Mouse (Mus musculus): ENCODE results near the gene Mylk. TPM values are rescaled to one million over a fixed set of nuclear protein-coding genes. Genes with fewer than 3 reads are reported as not detected.

Gene Mylk
- total and polyA plus RNA-seq, 3 experiments = 0.04 to 0.10 TPM; not detected in 1

DNA sequence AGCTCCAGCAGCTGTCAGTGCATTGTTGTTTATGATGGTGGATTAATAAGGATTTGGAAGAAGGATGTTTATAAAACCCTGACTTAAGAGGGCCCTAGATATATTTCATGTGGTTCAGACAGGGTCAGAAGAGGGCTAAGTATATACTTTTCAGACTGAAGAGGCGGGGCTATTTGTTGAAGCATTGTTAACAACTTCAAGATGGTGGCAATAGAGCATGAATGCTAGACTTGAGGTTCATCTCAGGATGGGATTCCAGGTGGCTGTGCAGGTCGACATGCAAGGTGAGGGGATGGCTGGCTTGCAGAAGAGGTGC, 240.0 kb downstream of the Mylk start:
- Histone ChIP-seq H3K4me3 (replicated peaks in 1 of 3; ENCODE audit: low read depth in 2 of 3, low read length in 2 of 3, poor library complexity in 1 of 3) (no peak overlapping the region), H3K4me2 (ENCODE audit: insufficient read depth, low read depth, poor library complexity, severe bottlenecking) (no peak overlapping the region), H3K4me1 (ENCODE audit: control insufficient read depth in 1 of 2, insufficient read depth in 2 of 2) (no peaks in the 10 kb centered on the region), H3K9me3 (replicated peaks; ENCODE audit: low read length) (no peaks in the 10 kb centered on the region), H3K9ac (ENCODE audit: insufficient read depth, low read depth) (no peak overlapping the region), H3K27me3 (replicated peaks) (peaks cover 85% of the 10 kb centered on the region), H3K27ac (ENCODE audit: insufficient read depth, low read depth) (no peak overlapping the region), H3K79me2 (replicated peaks; ENCODE audit: control insufficient read depth, extremely low read depth, insufficient read depth, poor library complexity, severe bottlenecking) (no peaks in the 10 kb centered on the region), H3K36me3 (replicated peaks in 1 of 2; ENCODE audit: control insufficient read depth in 1 of 2, insufficient read depth in 1 of 2, low read length in 1 of 2) (no peaks in the 10 kb centered on the region)
- in situ Hi-C loops (cut with MboI; ENCODE audit: low pct_ligation_motif_present, low pct_unique_long_range_greater_than_20kb, low sequenced_read_pairs) (no loop called here), dilution Hi-C loops (cut with MboI; ENCODE audit: extremely low pct_ligation_motif_present, extremely low pct_unique_long_range_greater_than_20kb, low sequenced_read_pairs) (no loop called here)
- TF ChIP-seq CHD2 (IDR thresholded peaks at IDR 0.05; ENCODE audit: low read length) (no peak), E2F4 (IDR thresholded peaks at IDR 0.05; ENCODE audit: insufficient replicate concordance, low read depth, low read length) (no peak), CHD1 (IDR thresholded peaks at IDR 0.05; ENCODE audit: low read depth, low read length) (no peak), RAD21 (IDR thresholded peaks at IDR 0.05; ENCODE audit: low read depth, low read length) (no peak), EP300 (IDR thresholded peaks at IDR 0.05; ENCODE audit: low read length) (no peak), POLR2AphosphoS2 (IDR thresholded peaks at IDR 0.05; ENCODE audit: low read depth, low read length) (no peak), IRF4 (IDR thresholded peaks at IDR 0.05; ENCODE audit: low read depth, low read length) (no peak), SIN3A (IDR thresholded peaks at IDR 0.05; ENCODE audit: low read length) (no peak), KAT2A (IDR thresholded peaks at IDR 0.05; ENCODE audit: insufficient replicate concordance, low read length) (no peak), ZKSCAN1 (IDR thresholded peaks at IDR 0.05; ENCODE audit: borderline replicate concordance, low read depth, low read length) (no peak), NELFE (IDR thresholded peaks at IDR 0.05; ENCODE audit: low read depth, low read length) (no peak), ZC3H11A (IDR thresholded peaks at IDR 0.05; ENCODE audit: low read depth, low read length) (no peak), TBP (conservative IDR thresholded peaks at IDR 0.05; ENCODE audit: low read depth, low read length) (no peak), MAFK (IDR thresholded peaks at IDR 0.05; ENCODE audit: insufficient replicate concordance, low read length) (no peak), JUND (conservative IDR thresholded peaks at IDR 0.05; ENCODE audit: low read depth, low read length) (no peak)
- DNase-seq (ENCODE audit: extremely low read depth) = no peak

DNA sequence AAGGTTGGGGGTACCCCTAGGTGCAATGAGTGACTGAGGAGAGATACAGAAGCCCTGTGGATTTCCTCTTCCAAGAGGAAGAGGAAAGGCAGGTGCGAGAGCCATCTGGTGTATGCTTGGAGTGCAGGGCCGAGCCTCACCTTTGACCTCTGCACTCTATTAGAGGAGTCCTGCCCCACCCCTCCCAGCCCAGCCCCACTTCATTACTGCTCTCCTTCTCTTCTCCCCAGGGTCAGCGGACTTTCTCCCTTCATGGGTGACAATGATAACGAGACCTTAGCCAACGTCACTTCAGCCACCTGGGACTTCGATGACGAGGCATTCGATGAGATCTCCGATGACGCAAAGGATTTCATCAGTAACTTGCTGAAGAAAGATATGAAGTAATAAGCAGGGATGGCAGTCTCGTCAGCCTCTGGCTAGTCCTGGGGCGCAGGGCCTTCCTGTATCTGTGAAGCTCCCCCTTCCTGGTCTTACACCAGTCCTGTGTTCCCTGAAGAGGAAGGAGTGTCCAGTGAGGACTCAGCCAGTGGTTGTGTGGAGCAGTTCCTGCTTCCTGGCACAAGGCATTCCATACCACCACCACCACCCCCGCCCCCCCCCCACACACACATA, 241.3 kb downstream of the Mylk start:
- no peak overlapping the region for H3K4me3 ChIP-seq (replicated peaks in 1 of 3; ENCODE audit: low read depth in 2 of 3, low read length in 2 of 3, poor library complexity in 1 of 3)
- DNase-seq (ENCODE audit: extremely low read depth) = no peak
- dilution Hi-C loops (cut with MboI; ENCODE audit: extremely low pct_ligation_motif_present, extremely low pct_unique_long_range_greater_than_20kb, low sequenced_read_pairs) = no loop called here
- H3K27me3 ChIP-seq (replicated peaks) = peaks cover 86% of the 10 kb centered on the region
- no peaks in the 10 kb centered on the region for H3K79me2 ChIP-seq (replicated peaks; ENCODE audit: control insufficient read depth, extremely low read depth, insufficient read depth, poor library complexity, severe bottlenecking)
- no peak for TF ChIP-seq UBTF (IDR thresholded peaks at IDR 0.05; ENCODE audit: low read depth, low read length)
- TF ChIP-seq MAX (IDR thresholded peaks at IDR 0.05; ENCODE audit: low read length) = no peak
- no peak for TF ChIP-seq ETS1 (conservative IDR thresholded peaks at IDR 0.05; ENCODE audit: low read depth, low read length)
- no peak for TF ChIP-seq ZC3H11A (IDR thresholded peaks at IDR 0.05; ENCODE audit: low read depth, low read length)
- no peak for TF ChIP-seq MAZ (IDR thresholded peaks at IDR 0.05; ENCODE audit: low read depth, low read length)
- no peak for TF ChIP-seq POLR2A (IDR thresholded peaks at IDR 0.05; ENCODE audit: low read depth, low read length)
- TF ChIP-seq RCOR1 (conservative IDR thresholded peaks at IDR 0.05; ENCODE audit: low read depth, low read length) = no peak
- TF ChIP-seq TCF12 (IDR thresholded peaks at IDR 0.05; ENCODE audit: low read depth, low read length) = no peak
- TF ChIP-seq IRF4 (IDR thresholded peaks at IDR 0.05; ENCODE audit: low read depth, low read length) = no peak
- no peak for TF ChIP-seq TBP (conservative IDR thresholded peaks at IDR 0.05; ENCODE audit: low read depth, low read length)
- TF ChIP-seq JUN (IDR thresholded peaks at IDR 0.05; ENCODE audit: insufficient read depth, low read depth, low read length) = no peak
- TF ChIP-seq MXI1 (IDR thresholded peaks at IDR 0.05; ENCODE audit: low read depth, low read length) = no peak
- no peak for TF ChIP-seq EP300 (IDR thresholded peaks at IDR 0.05; ENCODE audit: low read length)
- no peak for TF ChIP-seq RAD21 (IDR thresholded peaks at IDR 0.05; ENCODE audit: low read depth, low read length)
- TF ChIP-seq PAX5 (IDR thresholded peaks at IDR 0.05; ENCODE audit: low read length) = no peak
- no peak for TF ChIP-seq ZNF384 (IDR thresholded peaks at IDR 0.05; ENCODE audit: low read depth, low read length)
- no peaks in the 10 kb centered on the region for H3K4me1 ChIP-seq (ENCODE audit: control insufficient read depth in 1 of 2, insufficient read depth in 2 of 2)
- H3K4me2 ChIP-seq (ENCODE audit: insufficient read depth, low read depth, poor library complexity, severe bottlenecking) = no peak overlapping the region
- H3K9ac ChIP-seq (ENCODE audit: insufficient read depth, low read depth) = no peak overlapping the region
- no peak overlapping the region for H3K27ac ChIP-seq (ENCODE audit: insufficient read depth, low read depth)
- H3K36me3 ChIP-seq (replicated peaks in 1 of 2; ENCODE audit: control insufficient read depth in 1 of 2, insufficient read depth in 1 of 2, low read length in 1 of 2) = no peaks in the 10 kb centered on the region
- in situ Hi-C loops (cut with MboI; ENCODE audit: low pct_ligation_motif_present, low pct_unique_long_range_greater_than_20kb, low sequenced_read_pairs) = no loop called here
- no peaks in the 10 kb centered on the region for H3K9me3 ChIP-seq (replicated peaks; ENCODE audit: low read length)

Data from CH12.LX (cell line).